Mouse (Mus musculus) lung, postnatal 0 days (tissue): ENCODE data around the gene Vnn3. TPM values are rescaled to one million over a fixed set of nuclear protein-coding genes. Genes with fewer than 3 reads are reported as not detected.
A peak's percentile ranks its signal among the peaks of the same experiment; 100 is the strongest.

Experiments
- ATAC-seq: fragments of 200-750 bp; cut with Nextera tagmentation; 2 replicates; pipeline ENCODE4 v1.8.0; 2017; ENCODE audit warnings: moderate library complexity
- DNase-seq: peaks from one replicate; pipeline ENCODE4 v3.0.0-alpha.2; 2016; ENCODE audit warnings: low spot score
- H3K27ac ChIP-seq: fragments of 300-500 bp; sonication (generic); 2 replicates; pipeline ENCODE4 v1.5.1; 2014; ENCODE audit warnings: antibody characterized with exemption, mild to moderate bottlenecking, low read length, mixed read lengths
- H3K27me3 ChIP-seq: fragments of 300-500 bp; sonication (generic); replicated peaks from 2 replicates; pipeline ENCODE4 v1.6.1; 2014; ENCODE audit warnings: low read length, mixed read lengths; ENCODE audit not compliant: insufficient read depth
- H3K36me3 ChIP-seq: fragments of 300-500 bp; sonication (generic); 2 replicates; pipeline ENCODE4 v1.6.1; 2014; ENCODE audit warnings: low read length, mixed read lengths; ENCODE audit not compliant: insufficient read depth
- H3K4me1 ChIP-seq: fragments of 300-500 bp; sonication (generic); 2 replicates; pipeline ENCODE4 v1.6.1; 2014; ENCODE audit warnings: antibody characterized with exemption, low read depth, low read length, mixed read lengths; ENCODE audit not compliant: insufficient read depth
- H3K4me2 ChIP-seq: fragments of 300-500 bp; sonication (generic); replicated peaks from 2 replicates; pipeline ENCODE4 v1.6.1; 2014; ENCODE audit warnings: low read depth, mild to moderate bottlenecking, low read length, moderate library complexity, mixed read lengths
- H3K4me3 ChIP-seq: fragments of 300-500 bp; sonication (generic); 2 replicates; pipeline ENCODE4 v1.5.1; 2014; ENCODE audit warnings: low read depth, low read length
- H3K9ac ChIP-seq: fragments of 300-500 bp; sonication (generic); replicated peaks from 2 replicates; pipeline ENCODE4 v1.6.1; 2014; ENCODE audit warnings: low read depth, mild to moderate bottlenecking
- H3K9me3 ChIP-seq: fragments of 300-500 bp; sonication (generic); 2 replicates; pipeline ENCODE4 v1.6.1; 2016; ENCODE audit warnings: low read length, mixed read lengths
- CTCF ChIP-seq: IDR thresholded peaks from 2 replicates; pipeline ENCODE4 v1.5.1; 2016; ENCODE audit warnings: antibody characterized with exemption, mild to moderate bottlenecking
- EP300 ChIP-seq: IDR thresholded peaks from 2 replicates; pipeline ENCODE4 v1.6.1; 2016; ENCODE audit warnings: antibody characterized with exemption, mild to moderate bottlenecking, control low read depth
- WGBS: fragments of 180-500 bp; shearing (Covaris S2); extraction: QIAGEN DNeasy Blood & Tissue Kit; methylation state at CpG from one replicate; pipeline ENCODE4 v1.1.7; 2014; 5-methylcytosine and 5-hydroxymethylcytosine counted together
- polyA plus RNA-seq: library from polyadenylated mRNA; unstranded; fragments of >200 nt; fragmentation: Nextera tagmentation; extraction: Ambion mirVana; gene quantifications from 2 replicates; pipeline ENCODE4 v1.2.1, GENCODE M21; 2015

The Vnn3 gene
- polyA plus RNA-seq, 1 experiment from 2014 or later, result 18.5 TPM

DNA sequence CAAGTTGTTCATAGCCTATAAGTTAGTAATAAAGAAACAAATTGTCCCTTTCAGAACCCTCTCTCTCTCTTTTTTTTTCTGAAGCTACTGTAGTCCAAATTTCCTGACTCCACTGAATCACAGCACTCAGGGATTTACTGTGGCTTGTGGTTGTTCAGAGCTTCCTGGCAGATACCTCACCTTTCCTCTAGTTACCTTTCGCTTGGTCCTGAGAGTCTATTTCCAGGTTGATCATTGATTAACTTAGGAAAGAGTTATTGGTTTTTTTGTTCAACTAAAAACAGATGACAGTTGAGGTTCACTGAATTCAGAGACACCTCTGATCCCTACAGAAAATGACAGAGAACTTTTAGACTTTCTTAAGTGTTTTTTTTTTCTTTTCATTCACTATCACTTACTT, 33.6 kb downstream of the Vnn3 start:
- Histone ChIP-seq H3K36me3 (no peaks in the 10 kb centered on the region), H3K4me3 (no peak overlapping the region), H3K9ac (no peak overlapping the region), H3K9me3 (no peaks in the 10 kb centered on the region), H3K4me1 (no peaks in the 10 kb centered on the region), H3K27ac (no peak overlapping the region), H3K4me2 (no peak overlapping the region), H3K27me3 (no peaks in the 10 kb centered on the region)
- WGBS, result 85% methylated on average over 1 of the region's 1 CpGs
- TF ChIP-seq CTCF (no peak), EP300 (no peak)
- DNase-seq, result no peak
- ATAC-seq, result no peak

DNA sequence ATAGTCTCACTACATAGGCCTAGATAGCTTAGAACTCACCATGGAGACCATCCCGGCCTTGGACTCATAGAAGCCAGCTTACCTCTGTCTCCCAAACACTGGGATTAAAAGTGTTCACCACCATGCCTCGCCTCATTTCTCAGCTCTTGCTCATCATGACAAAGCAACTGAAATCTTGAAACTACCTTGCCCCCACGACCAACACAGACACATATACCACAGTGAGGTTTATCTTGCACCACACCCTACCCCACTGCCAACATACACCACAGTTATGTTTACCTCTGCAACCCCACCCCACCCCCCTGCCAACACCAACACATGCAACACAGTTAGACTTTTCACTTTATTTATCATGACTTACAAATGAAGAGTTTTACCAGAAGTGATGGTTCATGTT, 34.8 kb downstream of the Vnn3 start:
- Histone ChIP-seq H3K4me1 (no peaks in the 10 kb centered on the region), H3K4me2 (no peak overlapping the region), H3K4me3 (no peak overlapping the region), H3K9me3 (no peaks in the 10 kb centered on the region), H3K9ac (no peak overlapping the region), H3K27me3 (no peaks in the 10 kb centered on the region), H3K36me3 (no peaks in the 10 kb centered on the region), H3K27ac (no peak overlapping the region)
- DNase-seq (no peak), ATAC-seq (no peak)
- TF ChIP-seq EP300, result no peak
- no peak for TF ChIP-seq CTCF
- 86% methylated on average over 3 of the region's 3 CpGs for WGBS

DNA sequence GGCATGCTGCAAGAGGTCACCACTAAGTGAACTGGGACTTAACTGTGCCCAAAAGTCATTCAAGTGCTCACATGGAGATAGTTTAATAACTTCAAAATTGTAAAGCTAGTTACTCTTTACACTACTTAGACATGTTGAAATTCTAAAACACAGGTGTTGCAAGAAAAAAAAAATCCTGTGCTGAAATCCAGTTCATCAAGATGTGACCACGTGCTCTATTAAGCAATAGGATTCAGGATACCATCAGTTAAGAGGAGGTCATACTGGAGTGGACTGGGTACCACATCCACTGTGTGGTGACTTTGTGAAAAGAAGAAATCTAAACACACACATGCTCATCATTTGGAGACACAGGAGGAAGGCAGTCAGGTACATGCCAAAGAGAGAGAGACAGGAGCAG, 41.7 kb downstream of the Vnn3 start:
- Histone ChIP-seq H3K27ac (no peak overlapping the region), H3K36me3 (no peaks in the 10 kb centered on the region), H3K27me3 (no peaks in the 10 kb centered on the region), H3K9me3 (no peaks in the 10 kb centered on the region), H3K4me2 (no peak overlapping the region), H3K4me3 (no peak overlapping the region), H3K4me1 (no peaks in the 10 kb centered on the region), H3K9ac (no peak overlapping the region)
- 75% methylated on average over 1 of the region's 1 CpGs for WGBS
- TF ChIP-seq EP300 (0 out of 2 replicates have a peak, but pooled peaks have one; percentile 38), CTCF (no peak)
- peak; percentile 60 for DNase-seq
- ATAC-seq, result peak; percentile 47

DNA sequence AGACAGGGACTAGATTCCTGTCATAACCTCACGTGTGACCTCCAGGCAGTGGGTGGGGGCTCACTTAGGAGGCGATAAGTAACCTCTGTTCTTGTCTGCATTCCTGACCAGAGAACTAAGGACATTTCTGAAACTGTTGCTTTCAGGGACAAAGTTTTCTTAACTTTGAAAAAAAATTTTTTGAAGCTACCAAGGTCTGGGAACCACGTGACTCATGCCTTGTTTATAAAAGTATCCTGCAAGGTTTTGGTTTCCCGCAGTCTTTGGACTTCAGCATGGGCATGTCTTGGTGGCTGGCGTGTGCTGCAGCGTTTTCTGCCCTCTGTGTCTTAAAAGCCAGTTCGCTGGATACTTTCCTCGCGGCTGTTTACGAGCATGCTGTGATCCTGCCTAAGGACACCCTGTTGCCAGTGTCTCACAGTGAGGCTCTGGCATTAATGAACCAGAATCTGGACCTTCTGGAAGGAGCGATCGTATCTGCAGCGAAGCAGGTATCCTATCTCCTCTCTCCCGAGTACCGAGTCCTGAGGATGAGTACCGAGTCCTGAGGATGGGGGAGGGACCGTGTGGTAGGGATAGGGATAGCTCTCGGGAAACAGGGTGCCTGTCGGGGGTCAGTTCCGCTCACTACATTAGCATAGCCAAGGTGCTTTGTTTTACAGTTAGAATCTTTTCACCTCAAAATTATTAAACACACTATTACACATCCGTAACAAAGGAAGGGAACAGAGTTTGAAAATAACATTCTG, 43.5 kb downstream of the Vnn3 start, which contains the start of gene Vnn1:
TSS of gene Vnn1 (plus strand) at position 88 of the 749 bp plus-strand sequence.
- 17% methylated on average over 21 of the region's 21 CpGs for WGBS
- Histone ChIP-seq H3K27me3 (no peaks in the 10 kb centered on the region), H3K4me3 (peak within 1 kb of the TSS; percentile 38), H3K9ac (peak within 1 kb of the TSS; percentile 37; the same call in 1 of the 2 replicates), H3K4me2 (peak within 1 kb of the TSS; percentile 62), H3K27ac (peak within 1 kb of the TSS; percentile 47), H3K36me3 (no peaks in the 10 kb centered on the region), H3K4me1 (no peaks in the 10 kb centered on the region), H3K9me3 (no peaks in the 10 kb centered on the region)
- ATAC-seq (peak; percentile 52; the same call in 1 of the 2 replicates), DNase-seq (peak; percentile 42)
- TF ChIP-seq EP300 (0 out of 2 replicates have a peak, but pooled peaks have one; percentile 12), CTCF (no peak)

DNA sequence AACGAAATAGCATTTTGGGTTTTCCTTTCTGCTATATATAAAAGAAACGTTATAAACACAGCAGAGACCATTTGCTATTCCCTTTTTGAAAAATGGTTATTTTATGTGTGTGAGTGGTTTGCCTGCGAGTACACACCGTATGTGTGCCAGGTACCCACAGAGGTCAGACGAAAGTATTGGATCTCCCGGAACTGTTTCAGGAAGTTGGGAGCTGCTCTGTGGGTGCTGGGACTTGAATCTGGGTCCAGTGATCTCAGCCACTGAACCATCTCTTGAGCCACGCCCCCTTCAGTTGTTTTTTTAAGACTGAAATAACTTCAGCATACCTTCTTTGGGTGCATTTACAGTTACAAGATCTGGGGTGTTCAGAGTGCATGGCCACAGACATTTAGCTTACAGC, 44.1 kb downstream of the Vnn3 start:
- peak; percentile 28 for DNase-seq
- WGBS, result 64% methylated on average over 7 of the region's 7 CpGs
- Histone ChIP-seq H3K36me3 (no peaks in the 10 kb centered on the region), H3K9me3 (no peaks in the 10 kb centered on the region), H3K27ac (no peak overlapping the region), H3K27me3 (no peaks in the 10 kb centered on the region), H3K4me2 (peak overlapping the region; percentile 62), H3K4me1 (no peaks in the 10 kb centered on the region), H3K4me3 (peak overlapping the region; percentile 38; the same call in 1 of the 2 replicates), H3K9ac (no peak overlapping the region)
- TF ChIP-seq EP300, result no peak
- no peak for TF ChIP-seq CTCF
- ATAC-seq, result no peak

DNA sequence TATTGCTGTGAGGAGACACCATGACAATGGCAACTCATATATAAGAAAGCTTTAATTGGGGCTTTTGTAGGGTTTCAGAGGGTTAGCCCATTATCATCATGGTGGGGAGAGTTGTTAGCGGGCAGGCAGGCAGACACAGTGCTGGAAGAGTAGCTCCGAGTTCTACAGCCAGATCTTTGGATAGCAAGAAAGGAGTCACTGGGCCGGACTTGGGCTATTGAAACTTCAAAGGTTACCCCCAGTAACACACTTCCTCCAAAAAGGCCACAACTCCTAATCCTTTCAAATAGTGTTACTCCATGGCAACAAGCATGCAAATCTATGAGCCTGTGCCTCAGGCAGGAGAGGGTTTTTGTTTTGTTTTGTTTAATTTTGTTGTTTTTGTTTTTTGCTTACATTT, 49.9 kb downstream of the Vnn3 start:
- H3K4me3 ChIP-seq, result no peak overlapping the region
- no peaks in the 10 kb centered on the region for H3K9me3 ChIP-seq
- no peak overlapping the region for H3K27ac ChIP-seq
- no peak overlapping the region for H3K9ac ChIP-seq
- H3K27me3 ChIP-seq, result no peaks in the 10 kb centered on the region
- no peak for TF ChIP-seq CTCF
- no peak for TF ChIP-seq EP300
- ATAC-seq, result no peak
- H3K4me2 ChIP-seq, result no peak overlapping the region
- DNase-seq, result no peak
- H3K36me3 ChIP-seq, result no peaks in the 10 kb centered on the region
- H3K4me1 ChIP-seq, result no peaks in the 10 kb centered on the region
- 93% methylated on average over 3 of the region's 3 CpGs for WGBS
